Mouse (Mus musculus) liver, adult 2 months (tissue): ENCODE measurements around the gene Tll2. TPM values are rescaled to one million over a fixed set of nuclear protein-coding genes. Genes with fewer than 3 reads are reported as not detected.

ENCODE experiments used
- DNase-seq: peaks from one replicate; pipeline ENCODE4 v3.0.0-alpha.2; 2011; ENCODE audit warnings: low read depth, low spot score; ENCODE audit errors: extremely low read depth
- H3K27ac ChIP-seq: fragments of 200-500 bp; replicated peaks from 2 replicates; pipeline ENCODE4 v1.5.1; 2012; ENCODE audit warnings: low read depth, mild to moderate bottlenecking, control low read depth, inconsistent platforms, low read length; ENCODE audit not compliant: insufficient read depth
- H3K27me3 ChIP-seq: fragments of 200-500 bp; 2 replicates; pipeline ENCODE4 v1.6.1; 2012; ENCODE audit warnings: mild to moderate bottlenecking, moderate library complexity, low read length, inconsistent platforms; ENCODE audit not compliant: control insufficient read depth, insufficient read depth
- H3K36me3 ChIP-seq: fragments of 200-500 bp; 2 replicates; pipeline ENCODE4 v1.6.1; 2012; ENCODE audit warnings: low read length, inconsistent platforms; ENCODE audit not compliant: control insufficient read depth, insufficient read depth
- H3K4me1 ChIP-seq: fragments of 200-500 bp; 2 replicates; pipeline ENCODE4 v1.6.1; 2011; ENCODE audit warnings: low read length; ENCODE audit not compliant: control insufficient read depth, insufficient read depth
- H3K4me3 ChIP-seq: fragments of 200-500 bp; 2 replicates; pipeline ENCODE4 v1.5.1; 2011; ENCODE audit warnings: low read depth, mild to moderate bottlenecking, control low read depth, low read length, moderate library complexity; ENCODE audit not compliant: insufficient read depth
- H3K79me2 ChIP-seq: fragments of 200-500 bp; 2 replicates; pipeline ENCODE4 v1.6.1; 2012; ENCODE audit warnings: inconsistent platforms, mild to moderate bottlenecking, low read length, moderate library complexity; ENCODE audit not compliant: control insufficient read depth, insufficient read depth
- H3K9ac ChIP-seq: fragments of 200-500 bp; 2 replicates; pipeline ENCODE4 v1.6.1; 2012; ENCODE audit warnings: low read depth, mild to moderate bottlenecking, control low read depth, inconsistent platforms, low read length
- CTCF ChIP-seq: fragments of 200-500 bp; IDR thresholded peaks from 2 replicates; pipeline ENCODE4 v1.5.1; 2011; ENCODE audit warnings: low read depth, low read length, control low read depth
- POLR2A ChIP-seq: fragments of 200-500 bp; IDR thresholded peaks from 2 replicates; pipeline ENCODE4 v1.6.1; 2011; ENCODE audit warnings: low read length, control low read depth; ENCODE audit not compliant: insufficient read depth; ENCODE audit errors: extremely low read depth
- WGBS: fragments of 180-500 bp; shearing (Covaris S2); methylation state at CpG from one replicate; pipeline ENCODE4 v1.1.7; 2018; 5-methylcytosine and 5-hydroxymethylcytosine counted together
- polyA plus RNA-seq: library from polyadenylated mRNA; depleted of rRNA; stranded (reverse); fragments of >200 nt; gene quantifications from 2 replicates; pipeline ENCODE4 v1.2.3, GENCODE M21; 2012
- total RNA-seq: library from RNA; depleted of rRNA; stranded (reverse); fragments of >200 nt; gene quantifications from 2 replicates; pipeline ENCODE4 v1.2.3, GENCODE M21; 2014

Tll2 gene
- total and polyA plus RNA-seq, 2 experiments = not detected

- TF ChIP-seq CTCF (no peak), POLR2A (no peak)
- Histone ChIP-seq H3K4me1 (no peaks in the 10 kb centered on the region), H3K4me3 (no peak overlapping the region), H3K79me2 (no peaks in the 10 kb centered on the region), H3K27me3 (no peaks in the 10 kb centered on the region; the same call in 1 of the 2 replicates), H3K9ac (no peak overlapping the region), H3K36me3 (no peaks in the 10 kb centered on the region), H3K27ac (no peak overlapping the region)
- WGBS = 79% methylated on average over 8 of the region's 8 CpGs
- no peak for DNase-seq
Observed at GRCm38 (mm10) chr19:41109496-41109895, 97.1 kb downstream of the Tll2 start.

GRCm38 (mm10) chr19:41108666-41109065, 98.0 kb downstream of the Tll2 start:
- no peak for DNase-seq
- WGBS = 83% methylated on average over 7 of the region's 7 CpGs
- Histone ChIP-seq H3K4me3 (no peak overlapping the region), H3K27me3 (no peaks in the 10 kb centered on the region), H3K79me2 (no peaks in the 10 kb centered on the region), H3K27ac (no peak overlapping the region), H3K36me3 (no peaks in the 10 kb centered on the region), H3K9ac (no peak overlapping the region), H3K4me1 (no peaks in the 10 kb centered on the region)
- TF ChIP-seq CTCF (no peak), POLR2A (no peak)

- no peak overlapping the region for H3K9ac ChIP-seq
- TF ChIP-seq CTCF (no peak), POLR2A (no peak)
- H3K27ac ChIP-seq = no peak overlapping the region
- H3K27me3 ChIP-seq = no peaks in the 10 kb centered on the region
- no peaks in the 10 kb centered on the region for H3K36me3 ChIP-seq
- 72% methylated on average over 8 of the region's 8 CpGs for WGBS
- no peak for DNase-seq
- no peaks in the 10 kb centered on the region for H3K79me2 ChIP-seq
- H3K4me1 ChIP-seq = no peaks in the 10 kb centered on the region
- H3K4me3 ChIP-seq = no peak overlapping the region
Observed at GRCm38 (mm10) chr19:41107530-41107929, 99.1 kb downstream of the Tll2 start.

GRCm38 (mm10) chr19:41104922-41105321, 101.7 kb downstream of the Tll2 start:
- WGBS = 52% methylated on average over 8 of the region's 8 CpGs
- H3K4me1 ChIP-seq = no peaks in the 10 kb centered on the region
- H3K9ac ChIP-seq = no peak overlapping the region
- H3K27ac ChIP-seq = no peak overlapping the region
- H3K79me2 ChIP-seq = no peaks in the 10 kb centered on the region
- H3K4me3 ChIP-seq = no peak overlapping the region
- DNase-seq = no peak
- TF ChIP-seq POLR2A = no peak
- H3K36me3 ChIP-seq = no peaks in the 10 kb centered on the region
- no peaks in the 10 kb centered on the region for H3K27me3 ChIP-seq

- no peaks in the 10 kb centered on the region for H3K36me3 ChIP-seq
- H3K4me1 ChIP-seq = no peaks in the 10 kb centered on the region
- WGBS = 66% methylated on average over 8 of the region's 8 CpGs
- H3K27ac ChIP-seq = no peak overlapping the region
- H3K9ac ChIP-seq = no peak overlapping the region
- TF ChIP-seq CTCF (no peak), POLR2A (no peak)
- no peaks in the 10 kb centered on the region for H3K79me2 ChIP-seq
- peaks cover 2% of the 10 kb centered on the region; the same call in 1 of the 2 replicates for H3K27me3 ChIP-seq
- DNase-seq = peak; percentile 73
- no peak overlapping the region for H3K4me3 ChIP-seq
Observed at GRCm38 (mm10) chr19:41101390-41101789, 105.2 kb downstream of the Tll2 start.

GRCm38 (mm10) chr19:41100863-41101262, 105.8 kb downstream of the Tll2 start:
- peaks cover 2% of the 10 kb centered on the region; the same call in 1 of the 2 replicates for H3K27me3 ChIP-seq
- 87% methylated on average over 7 of the region's 7 CpGs for WGBS

More at GRCm38 (mm10) chr19:41100863-41101262, 105.8 kb downstream of the Tll2 start:
- no peaks in the 10 kb centered on the region for H3K36me3 ChIP-seq
- no peak for DNase-seq
- H3K27ac ChIP-seq = no peak overlapping the region
- H3K4me3 ChIP-seq = no peak overlapping the region
- no peaks in the 10 kb centered on the region for H3K4me1 ChIP-seq
- H3K79me2 ChIP-seq = no peaks in the 10 kb centered on the region
- no peak overlapping the region for H3K9ac ChIP-seq
- TF ChIP-seq CTCF (no peak), POLR2A (no peak)
